Mouse (Mus musculus): Measurements from ENCODE around the gene Optn. TPM values are rescaled to one million over a fixed set of nuclear protein-coding genes. Genes with fewer than 3 reads are reported as not detected.

Optn gene
- polyA plus RNA-seq, 1 experiment = 4.1 TPM

GRCm38 (mm10) chr2:5016922-5017321 lies 46.9 kb downstream of the Optn start:
- Histone ChIP-seq H3K27ac (ENCODE audit: insufficient read depth, low read depth, low read length) (no peak overlapping the region), H3K27me3 (replicated peaks; ENCODE audit: control insufficient read depth, insufficient read depth, low read length) (no peaks in the 10 kb centered on the region), H3K36me3 (ENCODE audit: control insufficient read depth, insufficient read depth, low read length) (no peaks in the 10 kb centered on the region), H3K4me3 (ENCODE audit: insufficient read depth, low read depth, low read length) (no peak overlapping the region), H3K4me1 (ENCODE audit: control insufficient read depth, insufficient read depth, low read length) (no peaks in the 10 kb centered on the region)
- TF ChIP-seq POLR2A (IDR thresholded peaks at IDR 0.05; ENCODE audit: low read depth, low read length) (no peak), CTCF (conservative IDR thresholded peaks at IDR 0.05; ENCODE audit: insufficient read depth, insufficient read length, low read depth, low read length) (no peak)
- 97% methylated on average over 7 of the region's 7 CpGs for WGBS
- no peak for DNase-seq

- no peaks in the 10 kb centered on the region for H3K4me1 ChIP-seq (ENCODE audit: control insufficient read depth, insufficient read depth, low read length)
- no peak overlapping the region for H3K4me3 ChIP-seq (ENCODE audit: insufficient read depth, low read depth, low read length)
- H3K36me3 ChIP-seq (ENCODE audit: control insufficient read depth, insufficient read depth, low read length) = no peaks in the 10 kb centered on the region
- 82% methylated on average over 6 of the region's 6 CpGs for WGBS
- no peaks in the 10 kb centered on the region for H3K27me3 ChIP-seq (replicated peaks; ENCODE audit: control insufficient read depth, insufficient read depth, low read length)
- no peak for TF ChIP-seq CTCF (conservative IDR thresholded peaks at IDR 0.05; ENCODE audit: insufficient read depth, insufficient read length, low read depth, low read length)
- no peak for TF ChIP-seq POLR2A (IDR thresholded peaks at IDR 0.05; ENCODE audit: low read depth, low read length)
- H3K27ac ChIP-seq (ENCODE audit: insufficient read depth, low read depth, low read length) = no peak overlapping the region
- no peak for DNase-seq
Observed at GRCm38 (mm10) chr2:5015527-5015926, 48.3 kb downstream of the Optn start.

DNA sequence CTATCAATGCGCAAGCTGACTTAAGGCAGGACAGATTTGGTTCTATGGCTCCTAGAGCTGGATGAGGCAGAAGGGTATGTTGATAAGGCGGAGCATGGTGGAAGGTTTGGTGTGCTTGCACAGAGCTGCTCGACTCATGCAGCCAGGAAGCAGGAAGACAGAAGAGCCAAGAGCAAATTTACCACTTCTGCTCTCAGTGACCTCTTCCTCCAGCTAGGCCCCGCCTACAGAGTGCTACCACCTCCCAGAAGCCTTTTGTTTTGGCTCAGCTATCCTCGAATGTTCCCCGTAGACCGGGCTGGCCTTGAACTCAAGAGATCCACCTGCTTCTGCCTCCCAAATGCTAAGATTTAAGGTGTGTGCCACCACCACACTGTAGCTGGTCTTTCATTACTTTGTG lies 49.2 kb downstream of the Optn start:
- H3K4me3 ChIP-seq (ENCODE audit: insufficient read depth, low read depth, low read length) = no peak overlapping the region
- no peaks in the 10 kb centered on the region for H3K4me1 ChIP-seq (ENCODE audit: control insufficient read depth, insufficient read depth, low read length)
- no peak for DNase-seq
- TF ChIP-seq CTCF (conservative IDR thresholded peaks at IDR 0.05; ENCODE audit: insufficient read depth, insufficient read length, low read depth, low read length) (no peak), POLR2A (IDR thresholded peaks at IDR 0.05; ENCODE audit: low read depth, low read length) (no peak)
- H3K36me3 ChIP-seq (ENCODE audit: control insufficient read depth, insufficient read depth, low read length) = no peaks in the 10 kb centered on the region
- H3K27ac ChIP-seq (ENCODE audit: insufficient read depth, low read depth, low read length) = no peak overlapping the region
- 76% methylated on average over 7 of the region's 7 CpGs for WGBS
- no peaks in the 10 kb centered on the region for H3K27me3 ChIP-seq (replicated peaks; ENCODE audit: control insufficient read depth, insufficient read depth, low read length)

DNA sequence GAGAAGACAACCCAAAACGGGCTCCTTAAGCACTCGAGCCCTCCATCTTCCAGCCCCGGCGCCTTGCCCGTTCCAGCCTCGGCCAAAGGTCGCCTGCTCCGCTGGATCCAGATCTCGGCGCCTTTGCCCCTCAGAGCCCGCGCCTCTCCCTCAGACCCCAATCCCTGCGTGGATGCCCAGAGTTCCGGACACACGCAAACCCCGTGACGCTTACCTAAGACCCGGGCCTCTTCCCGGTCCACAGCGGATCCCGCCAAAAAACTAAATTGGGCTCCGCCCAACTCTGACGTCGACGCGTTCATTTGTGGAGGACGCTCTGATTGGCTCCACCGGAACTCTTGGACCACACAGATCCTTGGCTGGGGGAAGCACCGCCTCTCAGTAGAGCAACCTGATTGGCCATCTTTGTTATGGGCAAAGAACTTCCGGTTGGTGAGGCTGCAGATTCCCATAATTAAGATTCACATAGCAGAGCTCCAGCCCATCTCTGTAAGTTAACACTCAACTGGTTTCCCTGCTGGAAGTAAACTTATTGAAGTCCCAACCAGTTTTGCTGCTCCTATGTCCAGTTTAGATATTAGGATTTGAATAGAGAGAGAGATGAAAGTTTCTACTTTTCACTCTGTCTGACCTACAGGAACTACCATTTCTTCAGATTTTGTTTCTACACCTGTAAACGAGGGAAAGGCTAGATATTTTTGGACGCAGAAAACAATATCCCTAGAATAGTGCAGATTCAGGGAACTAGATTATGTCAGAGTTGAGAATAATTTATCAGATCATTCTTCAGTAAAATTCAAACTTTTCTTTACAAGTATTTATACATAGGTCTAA lies 51.1 kb downstream of the Optn start, which contains the start of gene Mcm10:
Gene Mcm10 (minus strand): TSS at position 301 of the 834 bp plus-strand sequence.
- no peaks in the 10 kb centered on the region for H3K27me3 ChIP-seq (replicated peaks; ENCODE audit: control insufficient read depth, insufficient read depth, low read length)
- H3K4me3 ChIP-seq (ENCODE audit: insufficient read depth, low read depth, low read length) = peak within 1 kb of the TSS; percentile 54
- no peaks in the 10 kb centered on the region for H3K36me3 ChIP-seq (ENCODE audit: control insufficient read depth, insufficient read depth, low read length)
- H3K4me1 ChIP-seq (ENCODE audit: control insufficient read depth, insufficient read depth, low read length) = no peaks in the 10 kb centered on the region
- H3K27ac ChIP-seq (ENCODE audit: insufficient read depth, low read depth, low read length) = no peak within 1 kb of the TSS
- TF ChIP-seq POLR2A (IDR thresholded peaks at IDR 0.05; ENCODE audit: low read depth, low read length) = no peak
- DNase-seq = peak; percentile 97
- whole genome bisulfite sequencing = 4% methylated on average over 32 of the region's 32 CpGs

DNA sequence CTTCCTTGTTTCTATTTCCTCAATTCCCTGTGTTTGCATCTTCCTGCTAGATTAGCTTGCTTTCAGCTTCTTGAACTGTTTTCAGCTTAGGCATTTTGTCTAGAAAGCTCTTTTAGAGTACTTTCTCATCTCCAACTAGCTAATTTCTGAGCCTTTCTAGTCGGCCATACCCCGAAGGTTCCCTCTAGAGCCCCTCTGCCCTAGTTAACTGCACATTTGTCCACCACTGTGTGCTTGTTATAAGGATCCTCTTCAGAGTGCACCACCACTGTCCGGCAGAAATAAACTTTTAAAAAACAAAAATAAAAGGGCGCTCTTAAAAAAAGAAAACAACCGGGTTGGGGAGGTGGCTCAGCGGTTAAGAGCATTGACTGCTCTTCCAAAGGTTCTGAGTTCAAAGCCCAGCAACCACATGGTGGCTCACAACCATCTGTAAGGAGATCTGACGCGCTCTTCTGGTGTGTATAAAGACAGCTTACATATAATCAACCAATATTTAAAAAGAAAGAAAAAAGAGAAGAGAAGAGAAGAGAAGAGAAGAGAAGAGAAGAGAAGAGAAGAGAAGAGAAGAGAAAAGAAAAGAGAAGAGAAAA lies 51.9 kb downstream of the Optn start:
- WGBS = 9% methylated on average over 8 of the region's 8 CpGs
- no peak for TF ChIP-seq POLR2A (IDR thresholded peaks at IDR 0.05; ENCODE audit: low read depth, low read length)
- TF ChIP-seq CTCF (conservative IDR thresholded peaks at IDR 0.05; ENCODE audit: insufficient read depth, insufficient read length, low read depth, low read length) = no peak
- H3K36me3 ChIP-seq (ENCODE audit: control insufficient read depth, insufficient read depth, low read length) = no peaks in the 10 kb centered on the region
- no peaks in the 10 kb centered on the region for H3K4me1 ChIP-seq (ENCODE audit: control insufficient read depth, insufficient read depth, low read length)
- no peak overlapping the region for H3K27ac ChIP-seq (ENCODE audit: insufficient read depth, low read depth, low read length)
- no peak for DNase-seq
- peak overlapping the region; percentile 54 for H3K4me3 ChIP-seq (ENCODE audit: insufficient read depth, low read depth, low read length)
- H3K27me3 ChIP-seq (replicated peaks; ENCODE audit: control insufficient read depth, insufficient read depth, low read length) = no peaks in the 10 kb centered on the region

DNA sequence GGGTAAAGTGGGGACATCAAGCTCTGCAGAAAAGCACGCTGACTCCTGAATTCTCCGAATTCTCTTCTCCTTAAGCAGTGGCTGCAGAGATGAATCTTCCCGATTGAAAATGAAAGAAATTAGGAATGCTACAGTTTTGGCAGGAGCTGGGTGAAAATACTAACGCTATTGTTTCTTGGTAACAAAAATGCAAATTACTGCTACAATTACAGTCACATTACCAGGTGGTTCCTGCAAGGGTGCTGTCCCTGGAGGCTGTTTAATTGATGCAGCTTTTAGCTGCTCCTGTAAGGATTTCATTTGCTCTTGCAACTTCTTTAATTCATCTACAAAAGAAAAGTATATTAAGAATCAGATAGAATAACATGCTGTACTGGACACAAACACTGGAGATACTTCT lies 56.7 kb downstream of the Optn start:
- no peak for TF ChIP-seq POLR2A (IDR thresholded peaks at IDR 0.05; ENCODE audit: low read depth, low read length)
- TF ChIP-seq CTCF (conservative IDR thresholded peaks at IDR 0.05; ENCODE audit: insufficient read depth, insufficient read length, low read depth, low read length) = no peak
- 85% methylated on average over 4 of the region's 4 CpGs for WGBS
- Histone ChIP-seq H3K27me3 (replicated peaks; ENCODE audit: control insufficient read depth, insufficient read depth, low read length) (no peaks in the 10 kb centered on the region), H3K4me3 (ENCODE audit: insufficient read depth, low read depth, low read length) (no peak overlapping the region), H3K4me1 (ENCODE audit: control insufficient read depth, insufficient read depth, low read length) (no peaks in the 10 kb centered on the region), H3K27ac (ENCODE audit: insufficient read depth, low read depth, low read length) (no peak overlapping the region), H3K36me3 (ENCODE audit: control insufficient read depth, insufficient read depth, low read length) (no peaks in the 10 kb centered on the region)
- no peak for DNase-seq

- Histone ChIP-seq H3K27ac (ENCODE audit: insufficient read depth, low read depth, low read length) (no peak overlapping the region), H3K27me3 (replicated peaks; ENCODE audit: control insufficient read depth, insufficient read depth, low read length) (no peaks in the 10 kb centered on the region), H3K4me1 (ENCODE audit: control insufficient read depth, insufficient read depth, low read length) (peaks cover 7% of the 10 kb centered on the region; the same call in 1 of the 2 replicates), H3K36me3 (ENCODE audit: control insufficient read depth, insufficient read depth, low read length) (no peaks in the 10 kb centered on the region), H3K4me3 (ENCODE audit: insufficient read depth, low read depth, low read length) (no peak overlapping the region)
- no peak for DNase-seq
- WGBS = 90% methylated on average over 6 of the region's 6 CpGs
- TF ChIP-seq CTCF (conservative IDR thresholded peaks at IDR 0.05; ENCODE audit: insufficient read depth, insufficient read length, low read depth, low read length) = no peak
Observed at GRCm38 (mm10) chr2:5001266-5001665, 62.6 kb downstream of the Optn start.
